Mouse (Mus musculus) liver, postnatal 0 days (tissue): Measurements from ENCODE around the gene Ndufa12.

Source experiments
- CTCF ChIP-seq: sonication (generic); IDR thresholded peaks from 2 replicates; pipeline ENCODE4 v1.5.1; 2016; ENCODE audit warnings: antibody characterized with exemption, low read depth
- EP300 ChIP-seq: IDR thresholded peaks from 2 replicates; pipeline ENCODE4 v1.6.1; 2016; ENCODE audit warnings: antibody characterized with exemption, low read depth, mild to moderate bottlenecking

GRCm38 (mm10) chr10:94174652-94175051 lies 23.9 kb upstream of the Ndufa12 start:
- TF ChIP-seq EP300 (no peak), CTCF (no peak)
